Mouse (Mus musculus) megakaryocyte, adult 5-6 weeks (primary cell): ENCODE data around the gene Hpcal1. TPM values are rescaled to one million over a fixed set of nuclear protein-coding genes. Genes with fewer than 3 reads are reported as not detected.

Experiments used
- ATAC-seq: 2 replicates; pipeline ENCODE4 v1.8.0; 2016; ENCODE audit warnings: mild to moderate bottlenecking, inconsistent platforms; ENCODE audit not compliant: poor library complexity, severe bottlenecking
- total RNA-seq, 2 experiments: library from RNA; stranded (forward) in 1 of 2; stranded (reverse) in 1 of 2; fragments of 153-499, 151-499 nt in 1 of 2; fragments of 221-1000, 200-1000 nt in 1 of 2; gene quantifications; 2 replicates each; pipeline versions ENCODE4 v1.2.3 to v1.2.4; 2015 to 2017

The Hpcal1 gene
- total RNA-seq, 2 experiments from 2014 or later, result 63.8 to 182 TPM

GRCm38 (mm10) chr12:17684315-17684714, 6.3 kb upstream of the Hpcal1 start:
- ATAC-seq, result no peak

GRCm38 (mm10) chr12:17686116-17686515, 4.5 kb upstream of the Hpcal1 start:
- no peak for ATAC-seq

- no peak for ATAC-seq
Observed at GRCm38 (mm10) chr12:17688913-17689312, 1.7 kb upstream of the Hpcal1 start.

GRCm38 (mm10) chr12:17689931-17690563, 609 bp upstream of the Hpcal1 start:
- ATAC-seq, result peak; percentile 81

- peak; percentile 3; the same call in 1 of the 2 replicates for ATAC-seq
Observed at GRCm38 (mm10) chr12:17691320-17691876, 742 bp downstream of the Hpcal1 start.

- peak; percentile 14 for ATAC-seq
Observed at GRCm38 (mm10) chr12:17691891-17692321, 1.2 kb downstream of the Hpcal1 start.

GRCm38 (mm10) chr12:17692356-17692755, 1.7 kb downstream of the Hpcal1 start:
- no peak for ATAC-seq

GRCm38 (mm10) chr12:17692953-17693352, 2.3 kb downstream of the Hpcal1 start:
- no peak for ATAC-seq

- ATAC-seq, result no peak
Observed at GRCm38 (mm10) chr12:17694589-17695115, 4.0 kb downstream of the Hpcal1 start.

GRCm38 (mm10) chr12:17696395-17696794, 5.7 kb downstream of the Hpcal1 start:
- no peak for ATAC-seq

- no peak for ATAC-seq
Observed at GRCm38 (mm10) chr12:17698934-17699333, 8.3 kb downstream of the Hpcal1 start.

GRCm38 (mm10) chr12:17699480-17699879, 8.8 kb downstream of the Hpcal1 start:
- ATAC-seq, result no peak

- no peak for ATAC-seq
Observed at GRCm38 (mm10) chr12:17701131-17701720, 10.6 kb downstream of the Hpcal1 start.

- no peak for ATAC-seq
Observed at GRCm38 (mm10) chr12:17701795-17702194, 11.1 kb downstream of the Hpcal1 start.

GRCm38 (mm10) chr12:17702257-17702943, 11.7 kb downstream of the Hpcal1 start:
- ATAC-seq, result no peak

GRCm38 (mm10) chr12:17702944-17703335, 12.3 kb downstream of the Hpcal1 start:
- 0 out of 2 replicates have a peak, but pooled peaks have one; percentile 33 for ATAC-seq

- no peak for ATAC-seq
Observed at GRCm38 (mm10) chr12:17703866-17704265, 13.2 kb downstream of the Hpcal1 start.

GRCm38 (mm10) chr12:17707472-17707871, 16.8 kb downstream of the Hpcal1 start:
- ATAC-seq, result no peak

- no peak for ATAC-seq
Observed at GRCm38 (mm10) chr12:17709451-17709850, 18.8 kb downstream of the Hpcal1 start.

GRCm38 (mm10) chr12:17709926-17710746, 19.5 kb downstream of the Hpcal1 start:
- ATAC-seq, result no peak

- no peak for ATAC-seq
Observed at GRCm38 (mm10) chr12:17710747-17711092, 20.1 kb downstream of the Hpcal1 start.
